Mouse (Mus musculus) heart, adult 2 months (tissue): ENCODE data around the gene Gpn2. TPM values are rescaled to one million over a fixed set of nuclear protein-coding genes. Genes with fewer than 3 reads are reported as not detected.

ENCODE experiments used
- DNase-seq, 2 experiments: peaks; one replicate each; pipeline ENCODE4 v3.0.0; 2021
- H3K27ac ChIP-seq: fragments of 200-600 bp; 2 replicates; pipeline ENCODE4 v1.8.1; 2022
- H3K27me3 ChIP-seq: fragments of 200-500 bp; 2 replicates; pipeline ENCODE4 v1.6.1; 2012; ENCODE audit warnings: mild to moderate bottlenecking, low read length, inconsistent platforms, mixed read lengths; ENCODE audit not compliant: control insufficient read depth, insufficient read depth
- H3K36me3 ChIP-seq: fragments of 200-500 bp; 2 replicates; pipeline ENCODE4 v1.6.1; 2012; ENCODE audit warnings: low read length, inconsistent platforms; ENCODE audit not compliant: control insufficient read depth, insufficient read depth
- H3K4me1 ChIP-seq: fragments of 200-500 bp; 2 replicates; pipeline ENCODE4 v1.6.1; 2011; ENCODE audit warnings: low read length; ENCODE audit not compliant: control insufficient read depth, insufficient read depth
- H3K4me3 ChIP-seq: fragments of 200-600 bp; 2 replicates; pipeline ENCODE4 v1.8.1; 2022
- H3K79me2 ChIP-seq: fragments of 200-500 bp; replicated peaks from 2 replicates; pipeline ENCODE4 v1.6.1; 2012; ENCODE audit warnings: mild to moderate bottlenecking, inconsistent platforms, low read length, moderate library complexity, mixed read lengths; ENCODE audit not compliant: control insufficient read depth, insufficient read depth
- H3K9ac ChIP-seq: fragments of 200-500 bp; 2 replicates; pipeline ENCODE4 v1.6.1; 2012; ENCODE audit warnings: low read depth, mild to moderate bottlenecking, control low read depth, inconsistent platforms, low read length, mixed read lengths
- CTCF ChIP-seq: fragments of 200-600 bp; IDR thresholded peaks from 2 replicates; pipeline ENCODE4 v1.8.1; 2022; ENCODE audit warnings: antibody characterized with exemption, mild to moderate bottlenecking, moderate library complexity
- EP300 ChIP-seq: fragments of 200-500 bp; IDR thresholded peaks from 2 replicates; pipeline ENCODE4 v1.6.1; 2011; ENCODE audit warnings: low read depth, low read length, control low read depth; ENCODE audit not compliant: insufficient read depth
- POLR2A ChIP-seq: fragments of 200-500 bp; IDR thresholded peaks from 2 replicates; pipeline ENCODE4 v1.6.1; 2011; ENCODE audit warnings: mild to moderate bottlenecking, low read depth, low read length, control low read depth; ENCODE audit not compliant: insufficient read depth
- WGBS: fragments of 180-500 bp; shearing (Covaris S2); methylation state at CpG from one replicate; pipeline ENCODE4 v1.1.7; 2018; 5-methylcytosine and 5-hydroxymethylcytosine counted together
- intact Hi-C: fragments of 180-260 bp; cut with DNase I; formaldehyde crosslinking; loops from one replicate; pipeline ENCODE4 v1.15.1; 2025
- polyA plus RNA-seq: library from polyadenylated mRNA; depleted of rRNA; stranded (reverse); fragments of >200 nt; gene quantifications from 2 replicates; pipeline ENCODE4 v1.2.3, GENCODE M21; 2012
- total RNA-seq, 2 experiments: library from RNA; stranded (reverse); gene quantifications; 2 replicates each; pipeline ENCODE4 v1.2.3; 2021

The Gpn2 gene
- total and polyA plus RNA-seq, 3 experiments = 6.8 to 12.1 (median 7.3) TPM

DNA sequence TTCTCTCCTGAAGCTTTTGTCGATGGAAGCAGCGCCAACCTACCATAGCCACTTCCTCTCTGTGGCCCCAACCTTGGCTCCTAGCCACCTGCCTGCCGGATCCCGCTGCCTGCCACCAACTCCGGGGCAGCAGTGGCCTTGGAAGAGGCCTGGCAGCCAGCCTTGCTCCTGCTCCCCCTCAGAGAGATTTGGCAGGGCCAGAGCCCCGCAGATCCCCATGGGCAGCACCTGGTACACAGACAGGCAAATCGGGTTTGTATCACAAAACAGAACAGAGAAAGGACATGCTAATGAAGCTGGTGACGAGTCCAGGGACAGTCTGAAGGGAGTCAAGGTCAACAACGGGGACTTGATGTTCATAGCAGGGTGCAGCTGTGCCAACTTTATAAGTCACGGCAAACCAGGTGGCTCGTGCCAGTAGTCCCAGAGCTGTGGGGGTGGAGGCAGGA lies 21.0 kb upstream of the Gpn2 start:
- DNase-seq = peak; percentile 75 to 84
- peak overlapping the region; percentile 81 for H3K27ac ChIP-seq
- no peaks in the 10 kb centered on the region for H3K36me3 ChIP-seq
- H3K27me3 ChIP-seq = no peaks in the 10 kb centered on the region
- no peaks in the 10 kb centered on the region for H3K4me1 ChIP-seq
- peak; percentile 87 for TF ChIP-seq EP300
- 0 out of 2 replicates have a peak, but pooled peaks have one; percentile 32 for TF ChIP-seq POLR2A
- TF ChIP-seq CTCF = no peak
- intact Hi-C loops = no loop called here
- no peaks in the 10 kb centered on the region for H3K79me2 ChIP-seq
- WGBS = 35% methylated on average over 11 of the region's 11 CpGs
- 0 out of 2 replicates have a peak overlapping the region, but pooled peaks have one; percentile 1 for H3K9ac ChIP-seq
- H3K4me3 ChIP-seq = no peak overlapping the region

DNA sequence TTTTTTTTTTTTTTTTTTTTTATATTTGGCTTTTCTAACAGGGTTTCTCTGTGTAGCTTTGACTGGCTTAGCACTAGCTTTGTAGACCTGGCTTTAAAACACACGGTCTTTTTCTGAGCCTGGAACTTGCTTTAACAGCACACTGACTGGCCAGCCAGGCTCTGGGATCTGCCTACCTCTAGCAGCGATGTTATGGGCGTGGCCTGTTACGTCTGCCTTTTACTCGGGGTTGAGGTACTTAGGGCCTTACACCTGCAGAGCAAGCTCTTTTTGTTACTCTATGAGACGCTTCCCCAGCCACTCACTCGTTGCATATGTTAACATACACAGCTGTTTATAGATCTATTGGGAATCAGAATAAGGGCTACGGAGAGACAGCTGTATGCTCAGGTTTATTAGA lies 16.9 kb upstream of the Gpn2 start:
- H3K27me3 ChIP-seq = no peaks in the 10 kb centered on the region
- H3K36me3 ChIP-seq = no peaks in the 10 kb centered on the region
- no peak for DNase-seq
- 35% methylated on average over 8 of the region's 8 CpGs for WGBS
- TF ChIP-seq CTCF = no peak
- TF ChIP-seq EP300 = no peak
- no peak for TF ChIP-seq POLR2A
- H3K4me3 ChIP-seq = no peak overlapping the region
- no peak overlapping the region for H3K27ac ChIP-seq
- no peaks in the 10 kb centered on the region for H3K79me2 ChIP-seq
- H3K4me1 ChIP-seq = no peaks in the 10 kb centered on the region
- intact Hi-C loops = no loop called here
- no peak overlapping the region for H3K9ac ChIP-seq

DNA sequence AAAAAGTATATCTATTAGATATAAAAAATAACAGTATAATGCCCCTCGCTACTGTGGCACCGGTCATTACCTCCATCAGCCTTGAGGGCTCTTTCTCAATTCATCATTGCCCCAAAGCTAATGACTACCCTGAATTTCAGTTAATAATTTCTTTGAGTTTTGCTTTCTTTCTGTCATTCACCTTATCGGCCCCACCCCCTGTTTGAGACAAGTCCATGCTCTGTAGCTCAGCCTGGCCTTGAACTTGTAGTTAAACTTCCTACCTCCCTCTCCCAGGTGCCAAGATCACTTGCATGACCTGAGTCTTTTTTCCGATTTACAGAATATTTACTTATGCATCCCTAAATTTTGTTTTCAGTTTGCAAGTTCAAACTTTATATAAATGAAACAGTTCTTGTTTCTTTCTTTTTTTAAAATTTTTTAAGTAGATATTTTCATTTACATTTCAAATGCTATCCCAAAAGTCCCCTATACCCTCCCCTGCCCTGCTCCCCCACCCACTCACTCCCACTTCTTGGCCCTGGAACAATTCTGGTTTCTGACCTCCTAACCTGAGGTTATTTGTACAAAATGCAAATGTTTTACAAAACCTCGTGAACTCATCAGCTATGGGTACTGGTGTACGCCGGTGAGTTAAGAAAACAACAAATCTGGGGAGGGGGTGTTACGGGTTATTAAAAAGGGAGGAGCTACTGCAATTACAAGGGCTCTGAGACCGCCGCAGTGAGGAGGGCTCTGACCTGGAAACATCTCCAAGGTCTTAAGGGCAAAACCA lies 14.7 kb upstream of the Gpn2 start:
- Histone ChIP-seq H3K4me1 (peaks cover 1% of the 10 kb centered on the region; the same call in 1 of the 2 replicates), H3K27me3 (no peaks in the 10 kb centered on the region), H3K36me3 (no peaks in the 10 kb centered on the region), H3K4me3 (no peak overlapping the region), H3K27ac (no peak overlapping the region), H3K9ac (no peak overlapping the region), H3K79me2 (no peaks in the 10 kb centered on the region)
- TF ChIP-seq POLR2A = no peak
- no peak for TF ChIP-seq EP300
- no peak for TF ChIP-seq CTCF
- DNase-seq = no peak
- intact Hi-C loops = no loop called here
- 80% methylated on average over 10 of the region's 10 CpGs for WGBS

DNA sequence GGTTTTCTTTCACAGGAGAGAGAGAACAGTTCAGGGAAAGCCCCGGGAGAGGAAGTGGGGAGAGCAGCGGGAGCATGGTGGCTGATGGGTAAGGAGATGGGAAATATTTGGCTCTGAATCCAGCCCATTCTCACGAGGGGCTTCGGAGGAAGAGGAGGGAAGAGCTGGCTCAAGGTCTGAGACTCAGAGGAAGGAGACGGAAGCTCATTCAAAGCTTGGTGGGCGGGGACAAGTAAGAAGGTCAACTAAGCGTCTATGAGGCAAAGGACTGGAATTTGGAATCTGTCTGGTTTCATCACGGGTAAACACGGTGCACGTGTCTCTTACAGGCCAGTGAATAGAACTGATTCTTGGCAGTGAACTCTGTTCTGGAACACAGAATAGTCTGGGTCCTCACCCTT lies 14.1 kb upstream of the Gpn2 start:
- intact Hi-C loops = no loop called here
- DNase-seq = no peak
- H3K27ac ChIP-seq = no peak overlapping the region
- TF ChIP-seq CTCF (no peak), EP300 (no peak), POLR2A (no peak)
- 34% methylated on average over 10 of the region's 10 CpGs for WGBS
- H3K9ac ChIP-seq = no peak overlapping the region
- H3K79me2 ChIP-seq = no peaks in the 10 kb centered on the region
- H3K4me3 ChIP-seq = no peak overlapping the region
- H3K4me1 ChIP-seq = peaks cover 2% of the 10 kb centered on the region; the same call in 1 of the 2 replicates
- H3K36me3 ChIP-seq = no peaks in the 10 kb centered on the region
- H3K27me3 ChIP-seq = no peaks in the 10 kb centered on the region

DNA sequence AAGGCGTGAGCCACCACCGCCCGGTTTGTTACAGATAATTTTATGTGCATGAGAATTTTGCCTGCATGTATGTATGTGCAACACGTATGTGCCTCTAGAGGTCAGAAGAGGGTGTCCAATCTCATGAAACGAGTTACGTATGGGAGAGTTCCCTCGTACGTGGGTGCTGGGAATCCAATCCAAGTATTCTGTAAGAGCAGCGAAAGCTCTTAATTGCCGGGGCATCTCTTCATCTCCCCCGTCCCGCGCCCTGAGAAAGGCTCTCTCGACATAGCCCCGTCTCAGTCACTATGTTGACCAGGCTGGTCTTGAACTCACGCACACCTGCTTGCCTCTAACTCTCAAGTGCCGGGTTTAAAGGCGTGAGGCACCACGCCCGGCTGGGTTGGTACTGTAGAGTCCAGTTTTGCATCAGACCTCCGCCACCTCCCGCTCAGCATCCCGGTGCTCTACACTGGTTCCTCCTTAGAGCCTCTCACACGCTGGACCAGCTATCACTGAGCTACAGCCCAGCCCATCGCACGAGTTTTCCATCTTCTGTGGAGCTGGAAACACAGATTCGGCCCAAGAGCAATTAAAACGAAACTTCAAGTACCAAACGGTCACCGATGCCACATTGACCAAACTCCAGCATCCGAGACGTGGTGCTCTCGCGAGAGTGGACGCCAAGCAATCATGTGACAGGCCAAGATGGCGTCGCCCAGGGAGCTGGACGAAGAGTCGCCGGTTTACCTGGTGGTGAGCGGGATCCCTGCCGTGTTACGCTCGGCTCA lies 9.9 kb upstream of the Gpn2 start, which contains the start of gene Gpatch3:
TSS of gene Gpatch3 (plus strand) at position 676 of the 773 bp plus-strand sequence.
- Histone ChIP-seq H3K9ac (peak within 1 kb of the TSS; percentile 82), H3K4me1 (peaks cover 3% of the 10 kb centered on the region), H3K36me3 (no peaks in the 10 kb centered on the region), H3K4me3 (peak within 1 kb of the TSS; percentile 62), H3K27ac (peak within 1 kb of the TSS; percentile 69), H3K27me3 (no peaks in the 10 kb centered on the region), H3K79me2 (no peaks in the 10 kb centered on the region)
- DNase-seq = peak; percentile 92 to 93
- TF ChIP-seq POLR2A (peak; percentile 88), EP300 (peak; percentile 83), CTCF (peak; percentile 33; the same call in 1 of the 2 replicates)
- intact Hi-C loops = no loop called here
- WGBS = 4% methylated on average over 44 of the region's 44 CpGs
